Mouse (Mus musculus) heart, postnatal 0 days (tissue): ENCODE results near the gene Dnajc6. TPM values are rescaled to one million over a fixed set of nuclear protein-coding genes. Genes with fewer than 3 reads are reported as not detected.

Source experiments
- ATAC-seq: fragments of 200-750 bp; cut with Nextera tagmentation; 2 replicates; pipeline ENCODE4 v1.8.0; 2017; ENCODE audit warnings: low read depth, moderate number of reproducible peaks, moderate library complexity; ENCODE audit not compliant: insufficient read depth
- DNase-seq: peaks from one replicate; pipeline ENCODE4 v3.0.0-alpha.2; 2016; ENCODE audit warnings: low spot score
- H3K27ac ChIP-seq: fragments of 300-500 bp; sonication (generic); 2 replicates; pipeline ENCODE4 v1.5.1; 2014; ENCODE audit warnings: low read depth, mild to moderate bottlenecking
- H3K27me3 ChIP-seq: fragments of 300-500 bp; sonication (generic); 2 replicates; pipeline ENCODE4 v1.6.1; 2014; ENCODE audit warnings: low read length, mixed read lengths; ENCODE audit not compliant: control insufficient read depth, insufficient read depth
- H3K36me3 ChIP-seq: fragments of 300-500 bp; sonication (generic); replicated peaks from 2 replicates; pipeline ENCODE4 v1.6.1; 2014; ENCODE audit warnings: low read length, mixed read lengths; ENCODE audit not compliant: control insufficient read depth, insufficient read depth
- H3K4me1 ChIP-seq: fragments of 300-500 bp; sonication (generic); 2 replicates; pipeline ENCODE4 v1.6.1; 2014; ENCODE audit warnings: antibody characterized with exemption; ENCODE audit not compliant: control insufficient read depth, insufficient read depth
- H3K4me2 ChIP-seq: fragments of 300-500 bp; sonication (generic); 2 replicates; pipeline ENCODE4 v1.6.1; 2014; ENCODE audit warnings: low read depth, mild to moderate bottlenecking, low read length, moderate library complexity
- H3K4me3 ChIP-seq: fragments of 300-500 bp; sonication (generic); 2 replicates; pipeline ENCODE4 v1.5.1; 2014; ENCODE audit warnings: low read depth, low read length
- H3K9ac ChIP-seq: fragments of 300-500 bp; sonication (generic); replicated peaks from 2 replicates; pipeline ENCODE4 v1.6.1; 2014; ENCODE audit warnings: low read depth, low read length, mixed read lengths
- H3K9me3 ChIP-seq: fragments of 300-500 bp; sonication (generic); replicated peaks from 2 replicates; pipeline ENCODE4 v1.6.1; 2016; ENCODE audit warnings: low read length; ENCODE audit not compliant: control insufficient read depth
- CTCF ChIP-seq: IDR thresholded peaks from 2 replicates; pipeline ENCODE4 v1.5.1; 2016; ENCODE audit warnings: antibody characterized with exemption, control low read depth, low read depth
- EP300 ChIP-seq: IDR thresholded peaks from 2 replicates; pipeline ENCODE4 v1.6.1; 2016; ENCODE audit warnings: antibody characterized with exemption, low read depth
- WGBS: fragments of 180-500 bp; shearing (Covaris S2); extraction: QIAGEN DNeasy Blood & Tissue Kit; methylation state at CpG from one replicate; pipeline ENCODE4 v1.1.7; 2014; 5-methylcytosine and 5-hydroxymethylcytosine counted together
- polyA plus RNA-seq: library from polyadenylated mRNA; unstranded; fragments of >200 nt; fragmentation: Nextera tagmentation; extraction: Ambion mirVana; gene quantifications from 2 replicates; pipeline ENCODE4 v1.2.1, GENCODE M21; 2015
- total RNA-seq: library from RNA; depleted of rRNA; stranded (reverse); fragments of >200 nt; gene quantifications from 2 replicates; pipeline ENCODE4 v1.2.3, GENCODE M21; 2014; ENCODE audit warnings: low replicate concordance

Gene Dnajc6
- total and polyA plus RNA-seq, 2 experiments from 2014 or later: 0.08 to 1.2 TPM

DNA sequence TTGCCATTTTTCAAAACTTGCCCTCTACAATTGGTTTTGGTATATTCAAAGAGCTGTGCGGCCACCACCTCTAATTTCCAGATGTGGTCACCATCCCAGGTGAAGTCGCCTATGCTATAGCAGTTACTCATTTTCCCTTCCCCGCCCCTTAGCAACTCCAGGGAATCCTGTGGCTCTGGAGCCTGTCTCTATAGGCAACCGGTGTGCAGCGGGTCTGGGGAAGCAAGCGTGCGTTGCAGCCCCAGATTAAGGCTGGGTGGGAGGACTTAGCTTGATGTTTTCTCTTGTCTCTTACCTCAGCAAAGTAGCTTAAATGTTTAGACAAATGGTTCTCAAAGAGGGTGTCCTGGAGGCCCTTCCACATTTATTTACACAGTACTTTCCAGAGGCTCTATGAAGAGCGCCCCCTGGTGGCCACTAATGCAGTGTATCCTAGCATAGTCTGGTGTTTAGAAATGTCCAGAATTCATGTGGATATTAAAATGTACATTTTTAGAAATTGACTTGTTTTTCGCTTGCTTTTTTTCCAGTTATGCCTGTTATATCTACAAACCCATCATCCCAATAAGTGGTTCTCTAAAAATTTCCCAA is 167.8 kb downstream of the Dnajc6 start:
- no peak overlapping the region for H3K4me2 ChIP-seq
- no peak for DNase-seq
- TF ChIP-seq EP300: no peak
- TF ChIP-seq CTCF: peak; percentile 58
- no peak overlapping the region for H3K27ac ChIP-seq
- no peak for ATAC-seq
- H3K27me3 ChIP-seq: no peaks in the 10 kb centered on the region
- WGBS: 65% methylated on average over 9 of the region's 9 CpGs
- peaks cover 7% of the 10 kb centered on the region; the same call in 1 of the 2 replicates for H3K9me3 ChIP-seq
- H3K4me3 ChIP-seq: no peak overlapping the region
- no peak overlapping the region for H3K9ac ChIP-seq
- peaks cover 30% of the 10 kb centered on the region for H3K36me3 ChIP-seq
- no peaks in the 10 kb centered on the region for H3K4me1 ChIP-seq

- Histone ChIP-seq H3K27ac (no peak overlapping the region), H3K27me3 (no peaks in the 10 kb centered on the region), H3K36me3 (peaks cover 25% of the 10 kb centered on the region), H3K9ac (no peak overlapping the region), H3K9me3 (peaks cover 7% of the 10 kb centered on the region; the same call in 1 of the 2 replicates), H3K4me2 (no peak overlapping the region), H3K4me3 (no peak overlapping the region), H3K4me1 (no peaks in the 10 kb centered on the region)
- TF ChIP-seq EP300 (no peak), CTCF (no peak)
- DNase-seq (no peak), ATAC-seq (no peak)
- 89% methylated on average over 4 of the region's 4 CpGs for WGBS
These were observed 168.3 kb downstream of the Dnajc6 start for GRCm38 (mm10) chr4:101664766-101665165.

DNA sequence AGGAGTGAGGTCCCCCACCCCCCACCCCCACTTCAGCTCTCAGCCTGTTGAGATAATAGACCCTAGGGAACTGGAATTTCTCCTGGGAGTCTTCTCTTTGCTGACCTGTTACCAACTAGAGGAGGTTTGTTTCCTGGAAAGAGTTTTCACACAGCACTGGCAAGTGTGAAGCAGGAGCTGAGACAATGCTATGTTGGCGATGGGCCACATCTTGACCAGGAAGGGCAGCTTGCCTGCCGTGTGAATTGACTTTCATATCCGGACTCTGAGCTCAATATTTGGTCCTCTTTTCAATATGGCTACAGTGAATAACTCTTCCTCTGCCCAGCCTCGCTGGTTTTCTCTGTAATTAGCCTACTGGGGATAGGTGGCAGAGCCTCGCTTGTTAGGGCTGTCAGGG is 172.7 kb downstream of the Dnajc6 start:
- no peak for ATAC-seq
- Histone ChIP-seq H3K9ac (no peak overlapping the region), H3K36me3 (no peaks in the 10 kb centered on the region), H3K4me2 (no peak overlapping the region), H3K27me3 (no peaks in the 10 kb centered on the region), H3K9me3 (0 out of 2 replicates have a peak, but pooled peaks cover 7% of the 10 kb centered on the region), H3K4me1 (no peaks in the 10 kb centered on the region), H3K27ac (no peak overlapping the region), H3K4me3 (no peak overlapping the region)
- 44% methylated on average over 5 of the region's 5 CpGs for WGBS
- no peak for DNase-seq
- TF ChIP-seq CTCF (no peak), EP300 (no peak)

DNA sequence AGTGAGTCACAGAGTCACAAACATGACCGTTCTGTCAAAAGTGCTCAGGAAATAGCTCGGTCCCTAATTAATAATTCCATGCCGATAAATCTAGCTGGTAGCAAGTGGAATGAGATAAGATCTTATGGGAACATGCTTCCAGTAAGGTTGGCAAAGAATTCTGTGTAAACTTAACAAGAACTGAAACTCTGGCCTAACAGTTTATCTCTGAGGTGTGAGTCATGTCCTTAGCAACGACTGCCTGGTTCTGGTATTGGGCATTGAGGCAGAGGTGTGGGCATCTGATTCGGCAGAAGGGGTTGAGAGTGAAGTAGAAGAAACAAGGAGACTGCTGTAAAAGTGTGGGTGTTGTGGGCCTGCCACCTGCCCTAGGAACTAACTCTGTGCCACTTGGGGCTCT is 173.4 kb downstream of the Dnajc6 start:
- WGBS: 68% methylated on average over 5 of the region's 5 CpGs
- Histone ChIP-seq H3K4me1 (no peaks in the 10 kb centered on the region), H3K36me3 (no peaks in the 10 kb centered on the region), H3K4me3 (no peak overlapping the region), H3K27me3 (no peaks in the 10 kb centered on the region), H3K9me3 (0 out of 2 replicates have a peak, but pooled peaks cover 7% of the 10 kb centered on the region), H3K27ac (no peak overlapping the region), H3K4me2 (no peak overlapping the region), H3K9ac (no peak overlapping the region)
- no peak for ATAC-seq
- no peak for TF ChIP-seq CTCF
- no peak for TF ChIP-seq EP300
- DNase-seq: no peak

DNA sequence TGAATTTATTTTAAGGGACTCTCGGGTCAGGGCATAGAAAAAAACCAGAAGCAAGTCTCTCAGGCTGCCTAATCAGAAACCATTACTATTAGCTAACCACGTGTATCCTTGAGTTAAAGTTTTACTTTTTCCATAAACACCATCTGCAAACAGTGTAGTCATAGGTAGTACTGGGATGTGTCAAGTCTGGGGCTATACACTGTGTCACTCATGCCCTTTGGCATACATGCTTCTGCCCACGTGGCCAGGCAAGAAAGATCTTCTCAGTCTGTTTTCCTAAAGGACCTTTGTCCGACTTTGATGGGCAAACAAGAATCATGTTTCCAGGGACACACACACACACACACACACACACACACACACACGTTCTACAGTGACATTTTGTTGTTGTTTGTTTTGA is 178.3 kb downstream of the Dnajc6 start:
- H3K4me1 ChIP-seq: no peaks in the 10 kb centered on the region
- no peak for DNase-seq
- 65% methylated on average over 5 of the region's 5 CpGs for whole genome bisulfite sequencing

GRCm38 (mm10) chr4:101675726-101676125 is 179.3 kb downstream of the Dnajc6 start:
- H3K27ac ChIP-seq: no peak overlapping the region

More for the DNA sequence above, 178.3 kb downstream of the Dnajc6 start:
- H3K9ac ChIP-seq: no peak overlapping the region
- H3K36me3 ChIP-seq: no peaks in the 10 kb centered on the region
- no peak for ATAC-seq
- H3K4me3 ChIP-seq: no peak overlapping the region
- no peak for TF ChIP-seq EP300
- no peak for TF ChIP-seq CTCF
- no peaks in the 10 kb centered on the region for H3K9me3 ChIP-seq
- no peak overlapping the region for H3K4me2 ChIP-seq
- no peaks in the 10 kb centered on the region for H3K27me3 ChIP-seq
- no peak overlapping the region for H3K27ac ChIP-seq

More at GRCm38 (mm10) chr4:101675726-101676125, 179.3 kb downstream of the Dnajc6 start:
- no peak for TF ChIP-seq CTCF
- no peak for TF ChIP-seq EP300
- no peaks in the 10 kb centered on the region for H3K9me3 ChIP-seq
- no peak overlapping the region for H3K9ac ChIP-seq
- H3K4me1 ChIP-seq: no peaks in the 10 kb centered on the region
- WGBS: 50% methylated on average over 4 of the region's 4 CpGs
- no peak overlapping the region for H3K4me2 ChIP-seq
- ATAC-seq (no peak), DNase-seq (no peak)
- H3K36me3 ChIP-seq: no peaks in the 10 kb centered on the region
- no peaks in the 10 kb centered on the region for H3K27me3 ChIP-seq
- H3K4me3 ChIP-seq: no peak overlapping the region
